In genomic region chr10:31812543-31812942, GRCm38 (mm10) we compare ENCODE assay signal across 24 mouse cellular contexts.
A peak's percentile ranks its signal among the peaks of the same experiment; 100 is the strongest.
DNase-seq lines count a peak whose midpoint lies in the region; ATAC-seq and TF ChIP-seq lines count a peak whose summit lies in the region.
"Had no signal": no experiment of that assay in that cellular context is flagged by ENCODE, and none has a peak within 500 bp of the region (broad histone marks: within the 10 kb centered on the region; RNA-seq: fewer than 3 reads in every experiment).

No protein-coding gene starts in this region.

- H3K27ac ChIP-seq in midbrain, embryonic 13.5 days, result no peak overlapping the region
- no peak overlapping the region for H3K27ac ChIP-seq in midbrain, embryonic 11.5 days (ENCODE audit: low read depth, low read length)
- no peak overlapping the region; the same call in 1 of the 2 replicates for H3K27ac ChIP-seq in forebrain, postnatal 0 days (ENCODE audit: low read depth, low read length)
- H3K27ac ChIP-seq: hindbrain, embryonic 12.5 days; kidney, postnatal 0 days; left cerebral cortex, adult 2 months; liver, embryonic 14.5 days; midbrain, embryonic 12.5 days; neural tube, embryonic 15.5 days; stomach, embryonic 15.5 days had no signal

- H3K9ac ChIP-seq in midbrain, embryonic 13.5 days (replicated peaks), result no peak overlapping the region
- H3K9ac ChIP-seq in midbrain, embryonic 11.5 days (ENCODE audit: low read length), result no peak overlapping the region
- no peak overlapping the region for H3K9ac ChIP-seq in forebrain, postnatal 0 days
- H3K9ac ChIP-seq: heart, embryonic 12.5 days; hindbrain, embryonic 12.5 days; liver, embryonic 14.5 days; midbrain, embryonic 12.5 days; neural tube, embryonic 15.5 days; stomach, embryonic 15.5 days had no signal

- WGBS in midbrain, embryonic 13.5 days, result 40% methylated on average over 3 of the region's 3 CpGs
- 47% methylated on average over 3 of the region's 3 CpGs for WGBS in midbrain, embryonic 11.5 days
- WGBS in forebrain, postnatal 0 days, result 14% methylated on average over 3 of the region's 3 CpGs

- no peak for TF ChIP-seq CTCF in forebrain, postnatal 0 days (IDR thresholded peaks at IDR 0.05; ENCODE audit: low read depth)

- H3K9me3 ChIP-seq in midbrain, embryonic 13.5 days, result no peaks in the 10 kb centered on the region
- no peaks in the 10 kb centered on the region for H3K9me3 ChIP-seq in midbrain, embryonic 11.5 days (ENCODE audit: control insufficient read depth, low read length)
- H3K9me3 ChIP-seq in forebrain, postnatal 0 days (ENCODE audit: low read length), result no peaks in the 10 kb centered on the region
- H3K9me3 ChIP-seq: heart, embryonic 12.5 days; hindbrain, embryonic 12.5 days; midbrain, embryonic 12.5 days; neural tube, embryonic 15.5 days; stomach, embryonic 15.5 days had no signal

- 0 out of 2 replicates have a peak, but pooled peaks have one; percentile 30 for ATAC-seq in midbrain, embryonic 13.5 days
- no peak for ATAC-seq in midbrain, embryonic 11.5 days (ENCODE audit: low FRiP score)
- ATAC-seq in forebrain, postnatal 0 days, result peak; percentile 78
- ATAC-seq: inflammation-experienced regulatory T-cells, adult 6 months; lung, postnatal 0 days had no signal

- H3K4me2 ChIP-seq in midbrain, embryonic 13.5 days (replicated peaks), result no peak overlapping the region
- no peak overlapping the region for H3K4me2 ChIP-seq in midbrain, embryonic 11.5 days
- H3K4me2 ChIP-seq in forebrain, postnatal 0 days (ENCODE audit: low read depth), result no peak overlapping the region
- H3K4me2 ChIP-seq: heart, embryonic 12.5 days; hindbrain, embryonic 12.5 days; midbrain, embryonic 12.5 days; neural tube, embryonic 15.5 days; stomach, embryonic 15.5 days had no signal

- intact Hi-C loops in heart, postnatal 36 days (cut with DNase I), result no loop called here

- no peaks in the 10 kb centered on the region for H3K27me3 ChIP-seq in midbrain, embryonic 13.5 days
- H3K27me3 ChIP-seq in midbrain, embryonic 11.5 days (ENCODE audit: control insufficient read depth, insufficient read depth, low read length), result no peaks in the 10 kb centered on the region
- H3K27me3 ChIP-seq in forebrain, postnatal 0 days (ENCODE audit: insufficient read depth, low read length), result no peaks in the 10 kb centered on the region
- H3K27me3 ChIP-seq: heart, embryonic 12.5 days; hindbrain, embryonic 12.5 days; midbrain, embryonic 12.5 days; neural tube, embryonic 15.5 days; stomach, embryonic 15.5 days had no signal

- H3K4me3 ChIP-seq in midbrain, embryonic 13.5 days (replicated peaks), result no peak overlapping the region
- H3K4me3 ChIP-seq in midbrain, embryonic 11.5 days (ENCODE audit: low read depth, low read length), result no peak overlapping the region
- no peak overlapping the region for H3K4me3 ChIP-seq in forebrain, postnatal 0 days (ENCODE audit: low read depth, low read length)
- H3K4me3 ChIP-seq: heart, embryonic 12.5 days; hindbrain, embryonic 12.5 days; left cerebral cortex, adult 2 months; midbrain, embryonic 12.5 days; neural tube, embryonic 15.5 days; stomach, embryonic 15.5 days had no signal

- DNase-seq in heart, adult 18-20 months, result peak; percentile 4 to 12
- DNase-seq in heart, postnatal 36 days, result no peak
- no peak for DNase-seq in midbrain, embryonic 11.5 days (ENCODE audit: low spot score, missing footprints)
- peak; percentile 41 for DNase-seq in forebrain, postnatal 0 days
- no peak for DNase-seq in testis, postnatal 14 days (ENCODE audit: low spot score)
- DNase-seq in layer of hippocampus, adult 9-10 months (ENCODE audit: low spot score), result no peak
- DNase-seq: adrenal gland, postnatal 10 days; cerebellum, adult 8-10 months; heart, postnatal 14 days; kidney, adult 2 months; right cerebral cortex, adult 18-20 months; thymus, adult 2 months; thymus, postnatal 4 days had no signal

- no peaks in the 10 kb centered on the region for H3K4me1 ChIP-seq in midbrain, embryonic 13.5 days (replicated peaks)
- no peaks in the 10 kb centered on the region for H3K4me1 ChIP-seq in midbrain, embryonic 11.5 days (ENCODE audit: control insufficient read depth, insufficient read depth, low read length)
- H3K4me1 ChIP-seq in forebrain, postnatal 0 days (ENCODE audit: insufficient read depth), result no peaks in the 10 kb centered on the region
- H3K4me1 ChIP-seq: heart, embryonic 12.5 days; hindbrain, embryonic 12.5 days; midbrain, embryonic 12.5 days; neural tube, embryonic 15.5 days; stomach, embryonic 15.5 days had no signal

- H3K36me3 ChIP-seq in midbrain, embryonic 13.5 days, result no peaks in the 10 kb centered on the region
- no peaks in the 10 kb centered on the region for H3K36me3 ChIP-seq in midbrain, embryonic 11.5 days (ENCODE audit: control insufficient read depth, insufficient read depth, low read length)
- no peaks in the 10 kb centered on the region for H3K36me3 ChIP-seq in forebrain, postnatal 0 days (ENCODE audit: insufficient read depth)
- H3K36me3 ChIP-seq: heart, embryonic 12.5 days; hindbrain, embryonic 12.5 days; midbrain, embryonic 12.5 days; neural tube, embryonic 15.5 days; stomach, embryonic 15.5 days had no signal

Comparison
In these comparisons a context has a peak if more than half of its experiments do, and no peak if none do; other contexts are left out.
1. DNase-seq: peak in heart, adult 18-20 months (2 of 2) and forebrain, postnatal 0 days (single experiment); none in heart, postnatal 36 days (0 of 2), midbrain, embryonic 11.5 days (single experiment), testis, postnatal 14 days (single experiment) and layer of hippocampus, adult 9-10 months (single experiment).